Mouse (Mus musculus) neural tube, embryonic 10.5 days (tissue): ENCODE data around the gene Fam43b.
"Not testable (repeated sequence)": the region's sequence is repeated elsewhere in the genome, so short reads cannot be mapped to it uniquely, and the experiment has no call there.

ENCODE experiments used
- DNase-seq: peaks from one replicate; pipeline ENCODE4 v3.0.0-alpha.2; 2017; ENCODE audit warnings: low spot score; ENCODE audit errors: extremely low spot score

Fam43b gene

GRCm38 (mm10) chr4:138395971-138396645, at the start of gene Fam43b:
Gene Fam43b, minus strand, starts transcription at chr4:138396528.
- no peak for DNase-seq

GRCm38 (mm10) chr4:138444941-138445340, 48.6 kb upstream of the Fam43b start:
- no peak for DNase-seq

- DNase-seq = no peak
These were observed 43.7 kb upstream of the Fam43b start for GRCm38 (mm10) chr4:138440062-138440461.

- DNase-seq = peak; percentile 98
These were observed 38.3 kb upstream of the Fam43b start, which contains the start of gene Mul1 for GRCm38 (mm10) chr4:138434347-138435316. Gene Mul1, plus strand, starts transcription at chr4:138434671.

GRCm38 (mm10) chr4:138431340-138431739, 35.0 kb upstream of the Fam43b start:
- no peak for DNase-seq

GRCm38 (mm10) chr4:138429778-138430177, 33.5 kb upstream of the Fam43b start:
- DNase-seq = no peak

GRCm38 (mm10) chr4:138426778-138427705, 30.7 kb upstream of the Fam43b start:
- peak; percentile 82 for DNase-seq

- DNase-seq = not testable (repeated sequence)
These were observed 29.3 kb upstream of the Fam43b start for GRCm38 (mm10) chr4:138425604-138426003.

- DNase-seq = no peak
These were observed 28.7 kb upstream of the Fam43b start for GRCm38 (mm10) chr4:138425028-138425427.

GRCm38 (mm10) chr4:138418340-138418957, 22.1 kb upstream of the Fam43b start:
- DNase-seq = no peak

GRCm38 (mm10) chr4:138417882-138418281, 21.6 kb upstream of the Fam43b start:
- DNase-seq = no peak

- DNase-seq = no peak
These were observed 20.1 kb upstream of the Fam43b start for GRCm38 (mm10) chr4:138416414-138416813.

GRCm38 (mm10) chr4:138415991-138416390, 19.7 kb upstream of the Fam43b start:
- DNase-seq = no peak

GRCm38 (mm10) chr4:138414725-138415124, 18.4 kb upstream of the Fam43b start:
- DNase-seq = no peak

GRCm38 (mm10) chr4:138411504-138412121, 15.3 kb upstream of the Fam43b start:
- DNase-seq = no peak

GRCm38 (mm10) chr4:138411011-138411410, 14.7 kb upstream of the Fam43b start:
- no peak for DNase-seq

GRCm38 (mm10) chr4:138407479-138408194, 11.3 kb upstream of the Fam43b start:
- no peak for DNase-seq

- DNase-seq = peak; percentile 50
These were observed 8.5 kb upstream of the Fam43b start for GRCm38 (mm10) chr4:138404806-138405205.

GRCm38 (mm10) chr4:138396711-138397110, 383 bp upstream of the Fam43b start:
- no peak for DNase-seq
